Mouse (Mus musculus): Measurements from ENCODE around the gene C3. TPM values are rescaled to one million over a fixed set of nuclear protein-coding genes. Genes with fewer than 3 reads are reported as not detected.
A peak's percentile ranks its signal among the peaks of the same experiment; 100 is the strongest.

The C3 gene
- polyA plus RNA-seq, 1 experiment from 2014 or later, result 98.2 TPM

GRCm38 (mm10) chr17:57262901-57263550 lies 35.1 kb upstream of the C3 start:
- WGBS (ENCODE audit: insufficient replicate concordance), result 71% methylated on average over 17 of the region's 17 CpGs

DNA sequence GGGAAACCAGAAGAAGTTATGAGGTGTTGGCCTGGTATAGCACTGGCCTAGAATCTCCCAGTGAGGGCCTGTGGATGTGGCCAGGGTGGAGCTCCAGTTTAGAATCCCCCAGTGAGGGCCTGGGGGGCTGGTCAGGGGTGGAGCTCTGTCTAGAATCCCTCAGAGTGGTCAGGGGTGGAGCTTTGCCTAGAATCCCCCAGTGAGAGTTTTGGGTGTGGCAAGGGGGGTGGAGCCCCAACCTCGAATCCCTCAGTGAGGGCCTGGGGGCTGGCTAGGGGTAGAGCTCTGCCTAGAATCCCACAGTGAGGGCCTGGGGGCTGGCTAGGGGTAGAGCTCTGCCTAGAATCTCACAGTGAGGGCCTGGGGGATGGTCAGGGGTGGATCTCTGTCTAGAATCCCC lies 33.9 kb upstream of the C3 start:
- Histone ChIP-seq H3K27ac (no peak overlapping the region), H3K27me3 (no peaks in the 10 kb centered on the region), H3K9ac (no peak overlapping the region), H3K36me3 (peaks cover 38% of the 10 kb centered on the region), H3K9me3 (replicated peaks) (no peaks in the 10 kb centered on the region), H3K4me3 (replicated peaks) (no peak overlapping the region), H3K4me1 (replicated peaks) (peaks cover 24% of the 10 kb centered on the region), H3K4me2 (no peak overlapping the region)
- DNase-seq (no peak), ATAC-seq (ENCODE audit: low read depth) (0 out of 2 replicates have a peak, but pooled peaks have one; percentile 10)
- WGBS (ENCODE audit: insufficient replicate concordance), result 14% methylated on average over 1 of the region's 1 CpGs

More at GRCm38 (mm10) chr17:57262901-57263550, 35.1 kb upstream of the C3 start:
- Histone ChIP-seq H3K4me2 (no peak overlapping the region), H3K9ac (no peak overlapping the region), H3K27me3 (no peaks in the 10 kb centered on the region), H3K9me3 (replicated peaks) (no peaks in the 10 kb centered on the region), H3K4me1 (replicated peaks) (peaks cover 24% of the 10 kb centered on the region), H3K27ac (no peak overlapping the region), H3K4me3 (replicated peaks) (no peak overlapping the region), H3K36me3 (peaks cover 28% of the 10 kb centered on the region)
- no peak for ATAC-seq (ENCODE audit: low read depth)
- no peak for DNase-seq

DNA sequence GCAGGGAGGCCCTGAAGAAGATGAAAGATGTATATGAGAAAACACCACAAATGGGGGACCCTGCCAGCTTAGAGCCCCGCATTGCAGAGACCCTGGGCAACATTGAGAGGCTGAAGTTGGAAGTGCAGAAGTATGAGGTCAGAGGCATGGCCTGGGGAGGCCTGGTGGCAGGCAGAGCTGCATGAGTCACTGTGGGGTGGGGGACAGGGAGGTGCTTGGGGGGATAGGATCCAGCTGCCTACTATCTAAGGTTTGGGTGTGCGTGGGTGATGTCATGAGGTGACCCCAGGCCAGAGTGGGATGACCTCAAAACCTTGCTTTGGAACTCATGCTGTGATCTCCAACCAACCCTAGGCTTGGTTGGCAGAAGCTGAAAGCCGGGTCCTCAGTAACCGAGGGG lies 33.4 kb upstream of the C3 start:
- no peak for DNase-seq
- WGBS (ENCODE audit: insufficient replicate concordance), result 82% methylated on average over 4 of the region's 4 CpGs
- Histone ChIP-seq H3K36me3 (peaks cover 39% of the 10 kb centered on the region), H3K9ac (no peak overlapping the region), H3K4me2 (no peak overlapping the region), H3K9me3 (replicated peaks) (no peaks in the 10 kb centered on the region), H3K4me1 (replicated peaks) (peaks cover 24% of the 10 kb centered on the region), H3K4me3 (replicated peaks) (no peak overlapping the region), H3K27ac (no peak overlapping the region), H3K27me3 (no peaks in the 10 kb centered on the region)
- no peak for ATAC-seq (ENCODE audit: low read depth)

- Histone ChIP-seq H3K9ac (no peak overlapping the region), H3K4me3 (replicated peaks) (no peak overlapping the region), H3K27me3 (no peaks in the 10 kb centered on the region), H3K36me3 (peaks cover 42% of the 10 kb centered on the region), H3K27ac (no peak overlapping the region), H3K4me1 (replicated peaks) (peaks cover 20% of the 10 kb centered on the region), H3K9me3 (replicated peaks) (no peaks in the 10 kb centered on the region), H3K4me2 (no peak overlapping the region)
- DNase-seq (no peak), ATAC-seq (ENCODE audit: low read depth) (no peak)
- 80% methylated on average over 9 of the region's 9 CpGs for WGBS (ENCODE audit: insufficient replicate concordance)
Measured at GRCm38 (mm10) chr17:57260351-57260750, 32.4 kb upstream of the C3 start.

- Histone ChIP-seq H3K4me2 (no peak overlapping the region), H3K27me3 (no peaks in the 10 kb centered on the region), H3K9me3 (replicated peaks) (no peaks in the 10 kb centered on the region), H3K4me1 (replicated peaks) (peaks cover 13% of the 10 kb centered on the region), H3K27ac (no peak overlapping the region), H3K36me3 (peaks cover 47% of the 10 kb centered on the region), H3K9ac (no peak overlapping the region), H3K4me3 (replicated peaks) (no peak overlapping the region)
- DNase-seq (no peak), ATAC-seq (ENCODE audit: low read depth) (no peak)
- WGBS (ENCODE audit: insufficient replicate concordance), result 77% methylated on average over 8 of the region's 8 CpGs
Measured at GRCm38 (mm10) chr17:57259742-57260141, 31.8 kb upstream of the C3 start.

- Histone ChIP-seq H3K36me3 (peaks cover 57% of the 10 kb centered on the region), H3K4me1 (replicated peaks) (peaks cover 5% of the 10 kb centered on the region; the same call in 1 of the 2 replicates), H3K9me3 (replicated peaks) (no peaks in the 10 kb centered on the region), H3K27me3 (no peaks in the 10 kb centered on the region), H3K4me3 (replicated peaks) (no peak overlapping the region), H3K27ac (no peak overlapping the region), H3K9ac (no peak overlapping the region), H3K4me2 (no peak overlapping the region)
- ATAC-seq (ENCODE audit: low read depth) (no peak), DNase-seq (no peak)
- 67% methylated on average over 3 of the region's 3 CpGs for WGBS (ENCODE audit: insufficient replicate concordance)
Measured at GRCm38 (mm10) chr17:57258191-57258590, 30.3 kb upstream of the C3 start.

GRCm38 (mm10) chr17:57256921-57257485 lies 29.1 kb upstream of the C3 start:
- Histone ChIP-seq H3K9ac (no peak overlapping the region), H3K4me3 (replicated peaks) (no peak overlapping the region), H3K4me1 (replicated peaks) (peaks cover 5% of the 10 kb centered on the region; the same call in 1 of the 2 replicates), H3K9me3 (replicated peaks) (no peaks in the 10 kb centered on the region), H3K4me2 (no peak overlapping the region), H3K36me3 (peaks cover 52% of the 10 kb centered on the region), H3K27me3 (no peaks in the 10 kb centered on the region), H3K27ac (no peak overlapping the region)
- DNase-seq (no peak), ATAC-seq (ENCODE audit: low read depth) (no peak)
- WGBS (ENCODE audit: insufficient replicate concordance), result 86% methylated on average over 22 of the region's 22 CpGs

DNA sequence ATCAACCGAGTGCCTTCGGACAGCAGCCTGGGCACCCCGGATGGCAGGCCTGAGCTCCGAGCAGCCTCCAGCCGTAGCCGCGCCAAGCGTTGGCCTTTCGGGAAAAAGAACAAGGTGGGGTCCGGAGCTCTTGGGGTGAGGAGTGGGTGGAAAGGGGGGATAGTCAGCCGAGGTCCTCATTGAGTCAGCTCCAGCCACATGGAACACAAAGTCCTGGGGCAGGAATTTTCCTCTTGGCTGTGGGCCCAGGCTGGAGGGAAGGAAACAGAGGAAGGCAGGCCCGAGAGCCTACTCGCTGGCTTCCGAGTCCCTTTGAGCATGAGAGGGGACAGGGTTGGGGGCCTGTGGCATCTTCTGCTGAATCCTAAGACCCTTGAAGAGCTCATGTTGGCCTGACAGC lies 27.4 kb upstream of the C3 start:
- Histone ChIP-seq H3K4me3 (replicated peaks) (no peak overlapping the region), H3K27ac (no peak overlapping the region), H3K9me3 (replicated peaks) (no peaks in the 10 kb centered on the region), H3K4me1 (replicated peaks) (peaks cover 8% of the 10 kb centered on the region), H3K9ac (no peak overlapping the region), H3K27me3 (peaks cover 9% of the 10 kb centered on the region), H3K4me2 (no peak overlapping the region), H3K36me3 (peaks cover 39% of the 10 kb centered on the region)
- DNase-seq (no peak), ATAC-seq (ENCODE audit: low read depth) (no peak)
- 82% methylated on average over 14 of the region's 14 CpGs for WGBS (ENCODE audit: insufficient replicate concordance)

DNA sequence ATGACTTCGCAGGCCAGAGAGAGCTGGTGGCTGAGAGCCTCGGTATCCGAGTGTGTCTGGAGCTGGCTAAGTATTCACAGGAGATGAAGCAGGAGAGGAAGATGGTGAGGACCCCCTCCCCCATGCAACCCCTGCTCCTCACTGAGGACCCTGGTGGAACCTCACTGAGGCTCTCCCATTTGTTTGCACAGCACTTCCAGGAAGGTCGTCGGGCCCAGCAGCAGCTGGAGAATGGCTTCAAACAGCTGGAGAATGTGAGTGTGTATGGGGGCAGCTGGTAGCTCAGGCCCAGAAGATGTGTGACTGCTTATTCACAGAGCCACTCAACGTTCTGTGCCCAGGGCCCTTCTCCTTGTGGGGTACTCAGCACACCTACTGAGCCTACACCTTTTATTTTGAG lies 25.4 kb upstream of the C3 start:
- H3K27ac ChIP-seq, result no peak overlapping the region
- no peak overlapping the region for H3K4me3 ChIP-seq (replicated peaks)
- no peak overlapping the region for H3K9ac ChIP-seq
- no peak overlapping the region for H3K4me2 ChIP-seq
- H3K27me3 ChIP-seq, result peaks cover 15% of the 10 kb centered on the region
- DNase-seq (no peak), ATAC-seq (ENCODE audit: low read depth) (no peak)
- no peaks in the 10 kb centered on the region for H3K9me3 ChIP-seq (replicated peaks)
- H3K36me3 ChIP-seq, result peaks cover 32% of the 10 kb centered on the region
- WGBS (ENCODE audit: insufficient replicate concordance), result 63% methylated on average over 6 of the region's 6 CpGs
- H3K4me1 ChIP-seq (replicated peaks), result peaks cover 29% of the 10 kb centered on the region

- H3K9ac ChIP-seq, result no peak overlapping the region
Measured at GRCm38 (mm10) chr17:57251431-57251830, 23.5 kb upstream of the C3 start.

GRCm38 (mm10) chr17:57250461-57251160 lies 22.7 kb upstream of the C3 start:
- Histone ChIP-seq H3K27ac (no peak overlapping the region), H3K9me3 (replicated peaks) (no peaks in the 10 kb centered on the region), H3K36me3 (peaks cover 19% of the 10 kb centered on the region; the same call in 1 of the 2 replicates), H3K27me3 (peaks cover 15% of the 10 kb centered on the region), H3K4me2 (peak overlapping the region; percentile 91), H3K4me3 (replicated peaks) (peak overlapping the region; percentile 67), H3K9ac (peak overlapping the region; percentile 74), H3K4me1 (replicated peaks) (peaks cover 43% of the 10 kb centered on the region)
- ATAC-seq (ENCODE audit: low read depth), result no peak
- WGBS (ENCODE audit: insufficient replicate concordance), result 6% methylated on average over 33 of the region's 33 CpGs
- no peak for DNase-seq

More at GRCm38 (mm10) chr17:57251431-57251830, 23.5 kb upstream of the C3 start:
- WGBS (ENCODE audit: insufficient replicate concordance), result 82% methylated on average over 3 of the region's 3 CpGs
- Histone ChIP-seq H3K27me3 (peaks cover 15% of the 10 kb centered on the region), H3K27ac (no peak overlapping the region), H3K4me2 (no peak overlapping the region), H3K36me3 (peaks cover 19% of the 10 kb centered on the region; the same call in 1 of the 2 replicates), H3K4me1 (replicated peaks) (peaks cover 35% of the 10 kb centered on the region), H3K9me3 (replicated peaks) (no peaks in the 10 kb centered on the region), H3K4me3 (replicated peaks) (no peak overlapping the region)
- ATAC-seq (ENCODE audit: low read depth), result no peak
- DNase-seq, result no peak

All from liver, embryonic 13.5 days (tissue).